Mouse (Mus musculus) hindbrain, embryonic 13.5 days (tissue): ENCODE data around the gene Pde4dip. TPM values are rescaled to one million over a fixed set of nuclear protein-coding genes. Genes with fewer than 3 reads are reported as not detected.
A peak's percentile ranks its signal among the peaks of the same experiment; 100 is the strongest.

Experiments
- ATAC-seq: fragments of 200-750 bp; cut with Nextera tagmentation; 2 replicates; pipeline ENCODE4 v1.8.0; 2017; ENCODE audit warnings: moderate TSS enrichment; ENCODE audit not compliant: low FRiP score
- H3K27ac ChIP-seq: fragments of 300-500 bp; sonication (generic); 2 replicates; pipeline ENCODE4 v1.5.1; 2015; ENCODE audit warnings: inconsistent platforms, mild to moderate bottlenecking, moderate library complexity
- H3K27me3 ChIP-seq: fragments of 300-500 bp; sonication (generic); 2 replicates; pipeline ENCODE4 v1.6.1; 2015; ENCODE audit warnings: mild to moderate bottlenecking, inconsistent platforms
- H3K36me3 ChIP-seq: fragments of 300-500 bp; sonication (generic); 2 replicates; pipeline ENCODE4 v1.6.1; 2015; ENCODE audit warnings: mild to moderate bottlenecking, inconsistent platforms
- H3K4me1 ChIP-seq: fragments of 300-500 bp; sonication (generic); replicated peaks from 2 replicates; pipeline ENCODE4 v1.6.1; 2015; ENCODE audit warnings: inconsistent platforms
- H3K4me2 ChIP-seq: fragments of 300-500 bp; sonication (generic); 2 replicates; pipeline ENCODE4 v1.6.1; 2015; ENCODE audit warnings: inconsistent platforms, mild to moderate bottlenecking, moderate library complexity
- H3K4me3 ChIP-seq: fragments of 300-500 bp; sonication (generic); 2 replicates; pipeline ENCODE4 v1.5.1; 2015; ENCODE audit warnings: mild to moderate bottlenecking, inconsistent platforms
- H3K9ac ChIP-seq: fragments of 300-500 bp; sonication (generic); 2 replicates; pipeline ENCODE4 v1.6.1; 2015; ENCODE audit warnings: mild to moderate bottlenecking, inconsistent platforms
- H3K9me3 ChIP-seq: fragments of 300-500 bp; sonication (generic); 2 replicates; pipeline ENCODE4 v1.6.1; 2016; ENCODE audit warnings: inconsistent platforms
- WGBS: fragments of 180-500 bp; shearing (Covaris S2); methylation state at CpG from one replicate; pipeline ENCODE4 v1.1.7; 2015; 5-methylcytosine and 5-hydroxymethylcytosine counted together
- polyA plus RNA-seq: library from polyadenylated mRNA; unstranded; fragments of >200 nt; fragmentation: Nextera tagmentation; extraction: Ambion mirVana; gene quantifications from 2 replicates; pipeline ENCODE4 v1.2.1, GENCODE M21; 2015

Gene Pde4dip
- polyA plus RNA-seq, 1 experiment from 2014 or later = 60.4 TPM

DNA sequence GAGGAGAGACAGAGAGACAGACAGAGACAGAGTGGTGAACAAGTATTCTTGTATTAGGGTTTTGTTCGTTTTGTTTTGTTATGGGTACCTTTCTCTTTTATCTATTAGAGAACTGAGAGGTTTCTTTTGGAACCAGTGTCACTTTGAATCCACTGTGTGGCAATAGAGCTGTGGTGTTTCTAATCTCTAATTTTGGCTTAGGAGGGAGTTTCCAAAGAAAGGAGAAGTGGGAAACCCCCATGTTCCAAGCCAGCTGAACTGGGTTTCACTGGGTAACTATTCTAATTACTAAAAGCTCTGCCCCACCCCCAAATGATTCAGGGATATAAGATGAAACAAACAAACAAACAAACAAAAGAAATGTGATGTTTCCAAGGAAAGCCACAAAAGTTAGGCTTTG is 113.6 kb downstream of the Pde4dip start:
- no peaks in the 10 kb centered on the region for H3K36me3 ChIP-seq
- WGBS = 81% methylated on average over 1 of the region's 1 CpGs
- H3K9me3 ChIP-seq = no peaks in the 10 kb centered on the region
- no peaks in the 10 kb centered on the region for H3K4me1 ChIP-seq
- no peak overlapping the region for H3K4me3 ChIP-seq
- H3K27me3 ChIP-seq = no peaks in the 10 kb centered on the region
- ATAC-seq = no peak
- H3K9ac ChIP-seq = no peak overlapping the region
- no peak overlapping the region for H3K27ac ChIP-seq
- H3K4me2 ChIP-seq = no peak overlapping the region

DNA sequence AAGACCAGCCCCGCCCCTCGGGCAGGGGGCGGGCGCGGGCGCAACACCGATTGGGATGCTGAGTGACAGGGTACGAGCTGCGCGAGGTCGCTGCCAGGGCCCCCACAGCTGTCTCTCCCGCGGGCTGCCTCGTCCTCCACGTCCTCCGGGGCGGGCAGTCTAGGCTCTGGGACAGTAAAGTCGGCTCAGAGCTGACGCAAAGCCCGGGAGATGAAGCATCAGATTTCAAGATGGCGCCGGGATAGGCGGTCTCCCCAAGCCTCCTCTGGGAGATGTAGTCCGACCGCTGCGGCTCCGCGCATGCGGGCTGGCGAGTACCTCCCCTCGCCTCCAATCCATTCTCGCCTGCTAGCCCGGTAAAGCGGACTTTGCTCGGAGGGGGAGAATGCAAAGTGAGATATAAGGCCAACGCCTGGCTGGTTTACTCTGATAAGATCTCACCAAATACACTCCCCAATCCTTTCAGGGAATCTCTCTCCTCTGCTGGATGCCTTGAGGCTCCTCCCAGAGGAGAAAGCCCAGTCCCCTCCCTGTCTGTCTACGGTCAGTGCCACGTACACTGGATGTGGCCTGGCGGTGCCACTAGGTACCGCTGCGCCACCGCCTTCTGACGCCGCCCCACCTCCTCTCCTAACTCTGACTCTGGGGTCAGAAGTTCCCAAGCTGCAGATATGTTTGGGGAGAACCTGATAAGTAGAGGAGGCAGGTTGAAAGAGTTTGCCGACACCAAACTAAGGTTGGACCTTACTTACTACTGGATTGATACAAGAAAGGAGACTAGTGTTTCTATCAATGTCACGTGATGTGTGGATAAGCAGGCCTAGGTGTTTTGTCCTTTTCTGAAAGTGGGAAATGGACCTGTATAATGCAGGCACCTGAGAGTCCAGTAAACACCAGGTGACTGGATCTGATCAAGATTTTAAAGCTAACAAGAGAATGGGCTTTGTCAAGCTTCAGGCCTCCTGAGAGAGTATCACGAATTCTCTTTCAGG is 120.4 kb downstream of the Pde4dip start:
- Histone ChIP-seq H3K4me1 (peaks cover 41% of the 10 kb centered on the region), H3K4me3 (peak overlapping the region; percentile 86), H3K27me3 (no peaks in the 10 kb centered on the region), H3K36me3 (no peaks in the 10 kb centered on the region), H3K9ac (peak overlapping the region; percentile 85), H3K27ac (peak overlapping the region; percentile 98), H3K9me3 (no peaks in the 10 kb centered on the region), H3K4me2 (peak overlapping the region; percentile 79)
- whole genome bisulfite sequencing = 3% methylated on average over 47 of the region's 47 CpGs
- peak; percentile 99 for ATAC-seq

DNA sequence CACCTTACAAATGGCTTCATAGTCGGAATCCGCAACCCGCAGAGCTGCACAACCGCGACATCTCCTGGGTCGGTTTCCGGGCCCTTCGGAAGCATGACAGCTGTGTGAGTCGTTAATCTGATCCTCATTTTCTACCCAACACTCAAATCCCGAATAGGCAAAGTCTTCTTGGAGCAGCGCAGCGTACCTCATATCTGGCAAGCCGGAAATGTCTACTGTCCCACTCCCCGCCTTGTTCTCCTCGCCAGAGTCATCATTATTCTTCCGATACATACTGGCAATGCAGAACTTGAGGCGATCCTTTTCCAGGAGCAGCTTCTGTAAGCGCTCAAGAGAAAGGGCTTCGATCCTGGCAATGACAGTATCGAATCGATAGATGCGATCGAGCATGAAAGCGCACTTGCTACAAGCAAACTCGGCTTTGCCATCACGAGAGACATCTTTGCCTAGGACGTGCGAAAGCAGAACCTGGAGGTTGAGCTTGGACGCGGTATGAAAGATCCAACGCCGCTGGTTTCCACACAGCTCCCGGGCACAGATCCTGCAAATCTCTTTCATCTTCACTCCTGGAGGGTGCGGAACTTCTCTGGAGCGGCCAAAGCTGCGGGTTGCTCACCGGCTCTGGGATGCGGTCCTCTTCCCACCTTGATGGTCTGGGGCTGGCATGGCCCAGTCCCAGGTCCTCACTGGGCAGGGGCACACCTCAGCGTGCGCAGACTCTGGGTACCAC is 121.3 kb downstream of the Pde4dip start:
- H3K27ac ChIP-seq = peak overlapping the region; percentile 98
- H3K9me3 ChIP-seq = no peaks in the 10 kb centered on the region
- H3K36me3 ChIP-seq = no peaks in the 10 kb centered on the region
- H3K9ac ChIP-seq = peak overlapping the region; percentile 85
- peak overlapping the region; percentile 79 for H3K4me2 ChIP-seq
- no peaks in the 10 kb centered on the region for H3K27me3 ChIP-seq
- WGBS = 5% methylated on average over 40 of the region's 40 CpGs
- H3K4me1 ChIP-seq = peaks cover 47% of the 10 kb centered on the region
- peak; percentile 94 for ATAC-seq
- peak overlapping the region; percentile 86 for H3K4me3 ChIP-seq

DNA sequence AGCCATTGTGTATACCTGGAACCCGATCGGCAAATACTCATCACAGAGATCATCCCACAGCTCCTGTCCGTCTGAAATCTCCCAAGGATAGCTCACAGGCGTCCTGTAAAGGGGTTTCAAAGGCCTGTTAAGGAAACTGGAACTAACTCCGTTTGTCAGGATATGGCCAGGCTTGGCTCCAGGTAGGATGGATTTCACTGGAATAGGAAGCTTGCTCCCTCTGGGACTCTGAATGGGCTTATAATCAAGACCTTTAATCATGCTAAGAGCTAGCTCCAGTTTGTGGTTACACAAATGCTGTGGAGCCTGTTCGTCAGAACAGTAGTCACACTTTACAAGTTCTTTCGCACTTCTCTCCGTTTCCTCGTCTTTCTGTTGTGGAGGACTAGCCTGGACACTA is 122.0 kb downstream of the Pde4dip start:
- H3K4me1 ChIP-seq = peaks cover 49% of the 10 kb centered on the region

DNA sequence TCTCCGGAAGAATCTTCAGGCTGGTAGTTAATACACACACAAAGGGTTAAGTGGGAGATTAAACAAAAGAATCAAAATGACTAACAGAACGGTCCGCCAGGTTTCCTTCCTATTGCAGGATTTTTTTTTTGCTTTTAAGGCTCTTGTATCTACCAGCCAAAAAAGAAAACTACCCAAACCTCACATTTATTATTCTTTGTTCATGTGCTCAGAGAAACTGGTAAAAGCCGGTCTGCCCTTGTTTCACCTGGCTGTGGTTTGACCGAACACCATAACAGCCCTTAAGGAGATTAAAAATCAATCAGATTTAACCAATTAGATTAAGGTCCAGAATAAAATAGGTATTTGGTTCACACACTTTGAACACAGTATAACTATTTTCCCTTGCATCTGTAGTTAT is 124.4 kb downstream of the Pde4dip start:
- Histone ChIP-seq H3K9me3 (no peaks in the 10 kb centered on the region), H3K4me3 (peak overlapping the region; percentile 37), H3K4me2 (peak overlapping the region; percentile 79), H3K27ac (no peak overlapping the region), H3K27me3 (no peaks in the 10 kb centered on the region), H3K4me1 (peaks cover 49% of the 10 kb centered on the region), H3K36me3 (peaks cover 3% of the 10 kb centered on the region), H3K9ac (peak overlapping the region; percentile 58)
- no peak for ATAC-seq
- 62% methylated on average over 5 of the region's 5 CpGs for WGBS

More for the DNA sequence above, 122.0 kb downstream of the Pde4dip start:
- WGBS = 56% methylated on average over 9 of the region's 9 CpGs
- H3K4me3 ChIP-seq = peak overlapping the region; percentile 86
- peak overlapping the region; percentile 79 for H3K4me2 ChIP-seq
- H3K9me3 ChIP-seq = no peaks in the 10 kb centered on the region
- H3K36me3 ChIP-seq = peaks cover 3% of the 10 kb centered on the region; the same call in 1 of the 2 replicates
- ATAC-seq = no peak
- H3K9ac ChIP-seq = peak overlapping the region; percentile 85
- H3K27ac ChIP-seq = no peak overlapping the region
- H3K27me3 ChIP-seq = no peaks in the 10 kb centered on the region

DNA sequence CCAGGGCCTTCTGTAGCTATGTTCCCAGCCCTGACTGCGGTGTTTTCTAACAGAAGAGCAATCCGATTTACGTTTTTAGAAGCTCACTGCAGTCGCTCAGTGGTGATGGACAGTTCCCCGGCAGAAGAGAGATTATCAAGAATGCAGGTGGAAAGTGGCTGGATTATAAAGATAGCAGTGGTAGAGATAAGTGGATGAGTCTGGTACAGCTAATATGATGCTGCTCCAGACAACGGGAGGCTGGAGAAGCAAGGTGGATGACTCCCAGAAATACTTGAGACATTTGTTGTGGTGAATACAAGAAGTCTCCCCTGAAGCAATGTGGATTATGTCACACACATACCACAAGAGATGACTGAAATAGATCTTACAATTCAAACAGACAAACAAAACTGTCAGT is 126.6 kb downstream of the Pde4dip start:
- H3K4me2 ChIP-seq = 0 out of 2 replicates have a peak overlapping the region, but pooled peaks have one; percentile 79
- no peak for ATAC-seq
- H3K36me3 ChIP-seq = peaks cover 21% of the 10 kb centered on the region
- peaks cover 44% of the 10 kb centered on the region for H3K4me1 ChIP-seq
- no peak overlapping the region for H3K9ac ChIP-seq
- no peak overlapping the region for H3K4me3 ChIP-seq
- no peaks in the 10 kb centered on the region for H3K9me3 ChIP-seq
- H3K27me3 ChIP-seq = no peaks in the 10 kb centered on the region
- H3K27ac ChIP-seq = no peak overlapping the region
- WGBS = 92% methylated on average over 6 of the region's 6 CpGs

DNA sequence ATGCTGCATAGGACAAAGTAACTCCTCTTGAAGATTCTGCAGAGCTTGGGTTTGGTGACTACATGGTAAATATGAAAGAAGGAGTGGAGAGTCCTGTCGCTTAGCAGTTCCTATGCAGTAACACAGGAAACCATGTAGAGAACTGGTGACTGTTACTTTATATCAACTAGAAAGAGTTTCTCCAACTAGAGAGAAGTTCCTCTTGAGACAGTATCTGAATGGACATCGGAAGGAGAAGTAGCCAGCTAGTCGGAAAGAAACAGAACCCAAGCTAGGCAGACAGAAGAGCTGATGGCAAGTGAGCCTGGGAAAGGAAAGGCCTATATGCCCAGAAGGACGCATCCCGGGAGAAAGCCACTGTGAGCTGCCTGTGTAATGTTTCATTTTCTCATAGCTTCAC is 127.3 kb downstream of the Pde4dip start:
- Histone ChIP-seq H3K27ac (no peak overlapping the region), H3K4me3 (no peak overlapping the region), H3K4me2 (no peak overlapping the region), H3K36me3 (peaks cover 29% of the 10 kb centered on the region), H3K4me1 (peaks cover 36% of the 10 kb centered on the region), H3K9me3 (no peaks in the 10 kb centered on the region), H3K9ac (no peak overlapping the region), H3K27me3 (no peaks in the 10 kb centered on the region)
- ATAC-seq = no peak
- 90% methylated on average over 5 of the region's 5 CpGs for WGBS

DNA sequence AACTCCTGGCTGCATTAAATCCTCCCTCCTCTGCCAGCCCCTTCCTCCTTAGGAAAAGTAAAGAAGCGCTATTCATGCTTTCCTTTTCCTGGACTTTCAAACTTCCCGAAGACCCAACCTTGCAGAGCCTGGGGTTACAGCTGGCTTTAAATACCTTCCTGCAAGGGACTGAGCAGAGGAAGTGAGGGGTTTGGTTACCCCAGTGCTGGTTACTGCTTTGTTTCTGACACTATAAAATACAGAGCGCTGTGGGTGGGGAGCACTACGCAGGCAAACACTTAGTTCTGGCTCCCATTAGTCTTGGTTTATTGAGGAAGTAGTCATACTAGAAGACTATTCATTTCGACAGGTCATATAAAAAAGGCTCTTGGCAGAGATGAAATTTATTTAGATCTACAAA is 128.7 kb downstream of the Pde4dip start:
- H3K36me3 ChIP-seq = peaks cover 40% of the 10 kb centered on the region
- H3K4me2 ChIP-seq = no peak overlapping the region
- no peak overlapping the region; the same call in 1 of the 2 replicates for H3K27ac ChIP-seq
- WGBS = 91% methylated on average over 5 of the region's 5 CpGs
- no peak overlapping the region for H3K4me3 ChIP-seq
- H3K9ac ChIP-seq = no peak overlapping the region
- peaks cover 26% of the 10 kb centered on the region for H3K4me1 ChIP-seq
- no peaks in the 10 kb centered on the region for H3K9me3 ChIP-seq
- no peaks in the 10 kb centered on the region for H3K27me3 ChIP-seq
- ATAC-seq = no peak

DNA sequence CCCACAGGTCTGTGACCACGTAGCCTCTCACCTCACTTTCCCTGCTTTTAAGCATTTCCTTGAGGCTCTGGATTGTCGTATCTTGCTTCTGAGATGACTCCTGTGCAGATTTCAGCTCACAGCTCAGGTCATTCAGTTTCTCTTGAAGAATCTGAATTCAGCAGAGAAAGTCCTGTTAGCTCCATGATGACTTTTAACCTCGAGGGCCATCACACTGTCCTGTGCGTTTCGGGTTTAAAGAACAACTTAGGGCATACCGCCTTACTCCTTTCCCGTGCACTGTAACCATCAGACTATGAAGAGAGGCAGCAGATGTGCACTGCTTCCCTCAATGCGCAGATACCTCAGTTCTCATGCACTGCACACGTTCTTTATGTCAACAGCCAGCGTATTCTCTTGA is 131.0 kb downstream of the Pde4dip start:
- Histone ChIP-seq H3K27me3 (no peaks in the 10 kb centered on the region), H3K27ac (no peak overlapping the region), H3K9me3 (no peaks in the 10 kb centered on the region), H3K9ac (no peak overlapping the region), H3K36me3 (peaks cover 60% of the 10 kb centered on the region), H3K4me3 (no peak overlapping the region), H3K4me2 (no peak overlapping the region), H3K4me1 (peaks cover 5% of the 10 kb centered on the region; the same call in 1 of the 2 replicates)
- ATAC-seq = no peak
- WGBS = 95% methylated on average over 10 of the region's 10 CpGs

DNA sequence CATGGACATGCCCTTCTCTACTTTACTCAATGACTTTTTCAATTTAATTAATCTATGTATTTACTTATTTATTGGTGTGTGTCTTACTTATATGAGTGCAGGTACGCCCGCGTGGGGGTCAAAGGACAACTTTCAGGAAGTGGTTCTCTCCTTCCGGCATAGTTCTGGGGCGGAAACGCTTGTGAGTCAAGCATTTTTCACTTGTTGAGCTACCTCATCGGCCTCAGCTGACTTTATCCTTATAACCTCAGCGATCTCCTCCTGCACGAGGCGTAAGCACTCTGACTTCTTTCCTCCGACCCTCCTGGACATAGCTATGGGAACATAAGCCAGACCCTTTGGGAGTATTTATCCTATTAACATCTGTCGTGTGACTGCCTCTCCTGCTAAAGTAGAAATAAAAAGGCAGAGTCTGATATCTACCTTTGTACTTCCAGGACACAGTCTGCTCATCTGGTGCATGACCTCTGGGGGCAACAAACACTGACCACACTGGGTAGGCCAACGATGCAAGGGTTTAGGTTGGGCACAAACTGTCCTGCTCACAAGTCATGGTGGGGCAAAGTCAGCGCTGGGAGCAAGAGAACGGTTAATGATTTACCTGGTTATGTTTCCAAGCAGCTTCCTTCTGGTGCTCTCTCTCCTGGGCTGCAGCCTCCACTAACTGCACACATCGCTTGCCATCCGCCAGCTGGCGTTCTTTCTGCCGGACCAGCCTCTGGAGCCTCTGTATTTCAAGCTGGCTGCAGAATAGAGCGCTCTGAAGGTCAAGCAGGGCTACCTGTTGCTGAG is 132.0 kb downstream of the Pde4dip start:
- peaks cover 66% of the 10 kb centered on the region for H3K36me3 ChIP-seq
- H3K27ac ChIP-seq = no peak overlapping the region
- no peak overlapping the region for H3K9ac ChIP-seq
- H3K27me3 ChIP-seq = no peaks in the 10 kb centered on the region
- H3K4me1 ChIP-seq = no peaks in the 10 kb centered on the region; the same call in 1 of the 2 replicates
- H3K4me2 ChIP-seq = no peak overlapping the region
- WGBS = 90% methylated on average over 20 of the region's 20 CpGs
- H3K9me3 ChIP-seq = no peaks in the 10 kb centered on the region
- no peak for ATAC-seq
- no peak overlapping the region for H3K4me3 ChIP-seq

DNA sequence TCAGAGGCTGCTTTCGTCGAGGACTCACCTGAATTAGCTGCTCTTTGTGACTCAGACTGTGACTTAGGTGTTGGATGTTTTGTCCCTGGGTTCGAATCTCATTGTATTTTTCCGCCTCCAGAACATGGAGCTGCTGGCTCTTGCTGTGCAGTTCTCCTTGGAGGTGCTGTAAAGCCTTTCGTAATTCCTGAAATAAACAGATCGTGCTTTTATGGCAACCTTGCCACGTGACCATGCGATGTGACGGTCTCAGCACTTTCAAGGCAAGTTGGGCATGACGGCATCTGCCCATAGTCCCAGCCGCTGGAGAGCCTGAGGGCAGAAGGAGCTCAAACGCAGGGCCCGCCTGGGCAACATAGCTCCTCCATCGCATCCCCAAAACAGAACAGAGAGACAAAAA is 133.1 kb downstream of the Pde4dip start:
- 93% methylated on average over 14 of the region's 14 CpGs for WGBS
- H3K36me3 ChIP-seq = peaks cover 77% of the 10 kb centered on the region
- no peak overlapping the region for H3K4me3 ChIP-seq
- no peak overlapping the region for H3K27ac ChIP-seq
- ATAC-seq = no peak
- H3K9me3 ChIP-seq = no peaks in the 10 kb centered on the region
- H3K4me2 ChIP-seq = no peak overlapping the region
- H3K27me3 ChIP-seq = no peaks in the 10 kb centered on the region
- H3K4me1 ChIP-seq = no peaks in the 10 kb centered on the region
- no peak overlapping the region for H3K9ac ChIP-seq

DNA sequence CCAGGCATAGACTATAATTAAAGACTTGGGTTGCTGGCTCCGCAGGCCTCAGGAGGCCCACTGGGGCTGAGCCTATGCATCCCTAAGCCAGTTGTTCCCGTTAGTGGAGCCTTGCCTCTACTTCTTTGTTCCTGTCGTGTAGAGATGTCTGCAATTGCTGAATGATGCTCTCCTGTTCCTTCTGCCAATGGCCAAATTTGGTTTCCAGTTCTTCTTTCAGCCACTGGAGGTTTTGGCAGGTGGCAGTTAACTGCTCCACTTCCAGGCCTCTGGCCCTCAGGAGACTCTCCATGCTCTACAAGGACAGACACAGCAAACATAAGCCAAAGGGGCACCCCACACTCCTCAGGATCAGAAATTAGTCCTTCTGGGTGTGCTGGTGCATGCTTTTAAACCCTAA is 135.6 kb downstream of the Pde4dip start:
- Histone ChIP-seq H3K27me3 (no peaks in the 10 kb centered on the region), H3K36me3 (peaks cover 94% of the 10 kb centered on the region), H3K27ac (no peak overlapping the region), H3K4me2 (no peak overlapping the region), H3K9me3 (no peaks in the 10 kb centered on the region), H3K4me3 (no peak overlapping the region), H3K9ac (no peak overlapping the region), H3K4me1 (no peaks in the 10 kb centered on the region)
- ATAC-seq = no peak
- 81% methylated on average over 3 of the region's 3 CpGs for WGBS
